Mouse (Mus musculus) lung, adult 2 months (tissue): ENCODE measurements at regions not wholly inside any gene's neighbourhood (a gene's known extent, or its start where the extent isn't known, plus 50 kb on each side); places are given as distances from the start of the nearest gene placed in this dataset.

Experiments used
- DNase-seq: peaks from one replicate; pipeline ENCODE4 v3.0.0; 2022
- H3K4me1 ChIP-seq: fragments of 200-500 bp; 2 replicates; pipeline ENCODE4 v1.6.1; 2011; ENCODE audit warnings: low read length; ENCODE audit not compliant: control insufficient read depth, insufficient read depth
- H3K4me3 ChIP-seq: fragments of 200-500 bp; replicated peaks from 2 replicates; pipeline ENCODE3; 2011; ENCODE audit warnings: low read depth, mild to moderate bottlenecking, control low read depth, low read length; ENCODE audit errors: extremely low read depth
- CTCF ChIP-seq: fragments of 200-500 bp; IDR thresholded peaks from 2 replicates; pipeline ENCODE4 v1.5.1; 2011; ENCODE audit warnings: mild to moderate bottlenecking, low read length, control low read depth; ENCODE audit not compliant: insufficient read depth
- POLR2A ChIP-seq: fragments of 200-500 bp; IDR thresholded peaks from 2 replicates; pipeline ENCODE4 v1.6.1; 2011; ENCODE audit warnings: low read depth, mild to moderate bottlenecking, control low read depth, low read length, borderline replicate concordance; ENCODE audit errors: extremely low read depth
- WGBS: fragments of 180-500 bp; shearing (Covaris S2); methylation state at CpG from one replicate; pipeline ENCODE4 v1.1.7; 2018; 5-methylcytosine and 5-hydroxymethylcytosine counted together

DNA sequence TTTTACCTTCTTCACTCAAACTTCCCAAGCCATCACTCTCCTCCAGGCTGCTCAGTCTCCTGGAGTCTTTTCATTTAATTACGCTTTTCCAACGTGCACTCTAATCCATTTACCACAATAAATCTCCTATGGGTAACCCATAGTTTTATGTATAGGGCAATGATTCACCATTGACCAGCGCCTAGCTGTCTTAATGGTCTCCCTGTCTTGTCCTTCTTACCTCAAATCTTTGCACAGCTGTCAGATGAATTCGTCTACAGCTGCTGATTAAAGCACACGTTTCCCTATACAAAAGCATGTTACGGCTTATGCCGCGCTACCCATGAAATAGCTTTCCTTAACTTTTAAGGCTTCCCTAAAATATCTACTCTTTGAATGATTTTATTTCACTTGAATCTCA lies 239.5 kb upstream of the Usp25 start:
- no peak for DNase-seq
- no peak overlapping the region for H3K4me3 ChIP-seq
- TF ChIP-seq CTCF (no peak), POLR2A (no peak)
- no peaks in the 10 kb centered on the region for H3K4me1 ChIP-seq
- WGBS: 86% methylated on average over 8 of the region's 8 CpGs

DNA sequence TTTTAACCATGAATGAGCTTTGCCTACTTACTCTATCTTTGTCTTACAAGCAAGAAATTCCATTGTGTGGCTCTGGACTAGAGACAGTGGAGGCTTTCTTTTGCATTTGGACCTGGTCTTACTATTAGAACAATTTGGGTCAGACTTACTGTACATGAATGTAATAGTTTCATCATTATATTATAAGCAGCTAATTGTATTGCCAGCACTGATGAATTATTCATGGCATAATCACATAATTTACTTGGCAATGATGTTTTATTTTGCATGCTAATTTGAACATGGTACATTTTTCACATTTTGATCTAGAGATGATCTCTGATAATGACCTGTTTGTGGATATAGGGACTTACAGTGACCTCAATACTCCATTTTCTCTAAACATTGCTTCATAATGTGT lies 240.0 kb upstream of the Usp25 start:
- TF ChIP-seq POLR2A (no peak), CTCF (no peak)
- Histone ChIP-seq H3K4me3 (no peak overlapping the region), H3K4me1 (no peaks in the 10 kb centered on the region)
- no peak for DNase-seq

DNA sequence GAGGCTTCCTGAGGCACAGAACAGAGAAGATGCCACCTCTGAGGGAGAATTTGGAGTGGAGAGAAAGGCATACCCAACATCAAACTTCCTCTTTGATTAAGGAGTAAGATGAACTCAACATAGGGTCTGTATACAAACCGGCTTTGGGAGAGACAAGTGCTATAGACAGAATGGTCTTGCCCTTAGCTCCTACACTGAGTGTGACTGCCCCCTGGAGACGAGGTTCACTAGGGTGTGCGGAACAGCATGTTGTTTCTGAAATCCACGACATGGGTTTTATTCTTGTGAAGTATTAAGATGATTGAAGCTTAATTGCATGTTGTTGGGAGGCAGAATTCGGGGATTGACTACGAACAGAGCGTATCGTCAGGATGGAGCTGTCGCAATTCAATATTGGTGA lies 244.9 kb upstream of the Usp25 start:
- no peak overlapping the region for H3K4me3 ChIP-seq
- peak; percentile 37 for DNase-seq
- no peaks in the 10 kb centered on the region; the same call in 1 of the 2 replicates for H3K4me1 ChIP-seq
- peak; percentile 78 for TF ChIP-seq CTCF
- TF ChIP-seq POLR2A: no peak
- 72% methylated on average over 9 of the region's 9 CpGs for WGBS

DNA sequence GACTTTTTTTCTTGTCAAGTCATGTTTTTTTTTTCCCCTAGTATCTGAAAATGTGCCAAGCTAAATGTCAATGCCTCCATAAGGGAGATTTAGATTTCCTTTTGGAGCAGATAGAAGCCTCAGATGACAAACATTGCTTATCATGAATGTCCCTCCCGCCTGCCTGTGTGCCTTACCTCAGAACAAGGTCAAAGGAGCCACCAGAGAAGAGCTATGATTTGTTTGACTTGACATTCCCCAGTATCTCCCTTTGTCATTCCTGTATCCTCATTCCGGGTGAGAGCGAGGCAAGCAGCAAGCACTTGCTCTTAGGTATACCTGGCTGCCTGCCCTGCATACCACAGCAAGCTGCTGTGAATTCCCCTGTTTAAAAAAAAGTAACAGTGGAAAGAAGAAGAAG lies 246.9 kb upstream of the Usp25 start:
- DNase-seq: no peak
- H3K4me3 ChIP-seq: no peak overlapping the region
- TF ChIP-seq POLR2A (no peak), CTCF (no peak)
- WGBS: 59% methylated on average over 3 of the region's 3 CpGs
- peaks cover 6% of the 10 kb centered on the region for H3K4me1 ChIP-seq

DNA sequence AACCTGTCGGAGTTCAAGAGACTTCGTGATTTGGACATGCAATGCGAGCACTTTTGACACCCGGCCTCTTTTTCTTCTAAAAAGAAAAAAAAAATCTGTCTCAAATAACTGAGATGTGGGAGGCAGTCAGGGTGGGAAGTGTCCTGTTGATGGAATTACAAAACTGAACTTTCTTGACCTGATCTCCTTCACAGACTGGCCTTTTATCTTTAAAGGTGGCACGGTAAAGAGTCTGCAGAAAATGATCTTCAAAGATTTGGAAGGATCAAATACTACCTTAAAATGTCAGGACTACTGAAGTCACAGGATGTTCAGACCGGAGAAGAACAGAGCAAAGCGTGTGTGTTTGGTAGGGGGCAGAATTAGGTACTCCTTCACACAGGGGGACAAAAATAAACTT lies 248.0 kb upstream of the Usp25 start:
- no peak for DNase-seq
- H3K4me3 ChIP-seq: no peak overlapping the region
- peaks cover 6% of the 10 kb centered on the region for H3K4me1 ChIP-seq
- 46% methylated on average over 7 of the region's 7 CpGs for WGBS
- TF ChIP-seq CTCF (no peak), POLR2A (no peak)

DNA sequence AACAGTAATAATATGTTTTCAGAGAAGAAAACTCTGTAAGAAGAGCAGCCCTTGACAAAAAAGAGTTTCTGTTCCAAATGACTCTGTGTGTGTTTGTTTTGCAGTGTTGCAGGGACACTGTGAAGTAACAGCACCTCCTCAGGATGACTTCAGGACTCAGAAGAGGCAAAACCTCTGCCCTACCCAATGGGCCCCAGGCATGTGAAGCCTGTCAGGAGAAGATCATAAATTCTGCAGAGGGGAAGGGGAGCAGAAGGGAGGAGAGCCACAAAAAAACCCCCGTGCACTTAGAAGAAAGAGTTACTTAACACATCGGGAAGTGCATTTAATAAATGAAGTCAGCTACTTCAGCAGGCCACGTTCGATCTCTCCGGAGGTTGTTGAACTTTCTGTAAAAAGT lies 248.5 kb upstream of the Usp25 start:
- no peak overlapping the region for H3K4me3 ChIP-seq
- WGBS: 45% methylated on average over 5 of the region's 5 CpGs
- no peak for DNase-seq
- peaks cover 6% of the 10 kb centered on the region for H3K4me1 ChIP-seq
- TF ChIP-seq POLR2A: no peak
- TF ChIP-seq CTCF: no peak

DNA sequence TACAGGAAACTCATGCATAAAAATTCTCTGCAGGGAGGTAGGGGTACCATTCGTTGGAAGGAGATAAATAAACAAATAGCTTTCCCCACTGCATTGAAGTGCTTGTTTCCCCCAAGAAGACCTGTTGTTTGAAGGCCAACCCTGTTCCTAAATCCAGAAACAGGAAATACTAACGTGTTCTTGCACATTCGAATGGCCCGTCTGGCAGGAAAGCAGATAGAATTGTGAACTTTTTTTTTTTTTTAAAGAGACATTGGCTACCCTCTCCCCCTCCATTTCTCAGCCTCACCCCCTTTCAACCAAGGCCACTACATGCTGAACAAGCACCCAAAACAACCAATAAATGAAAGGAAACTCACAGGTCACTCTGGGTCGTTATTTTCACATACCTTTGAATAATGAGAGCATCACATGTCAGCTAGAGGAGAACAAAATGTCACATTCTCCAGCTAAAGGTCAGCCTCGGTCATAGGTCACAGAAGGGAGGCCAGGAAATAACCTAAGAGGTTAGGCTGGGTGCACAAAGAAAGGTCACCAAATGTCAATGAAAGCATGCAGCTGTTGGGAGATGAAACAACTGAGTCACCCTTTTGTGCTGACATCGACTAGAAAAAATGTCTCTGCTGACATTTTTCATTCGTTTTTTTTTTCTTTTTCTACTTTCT lies 250.8 kb upstream of the Usp25 start:
- no peak for DNase-seq
- WGBS: 18% methylated on average over 8 of the region's 8 CpGs
- Histone ChIP-seq H3K4me1 (peaks cover 6% of the 10 kb centered on the region), H3K4me3 (no peak overlapping the region)
- no peak for TF ChIP-seq POLR2A
- TF ChIP-seq CTCF: no peak

DNA sequence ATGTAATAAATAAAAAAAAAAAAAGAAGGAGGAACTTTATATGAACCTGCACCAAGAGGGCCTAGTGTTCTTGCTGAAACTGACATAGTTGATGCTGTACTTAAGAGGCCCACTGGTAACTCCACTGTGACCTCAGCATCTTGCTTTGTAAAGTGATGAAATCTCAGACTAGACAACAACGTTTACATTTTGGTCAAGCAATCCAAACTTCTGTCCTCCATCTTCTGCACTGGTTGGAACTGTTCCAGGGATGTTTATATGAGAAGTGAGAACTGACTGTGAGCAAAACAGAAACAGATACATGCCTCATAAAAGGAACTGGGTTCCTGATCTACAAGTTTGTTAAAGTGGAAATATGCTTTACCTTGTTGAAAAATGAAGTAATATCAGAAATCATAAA lies 251.7 kb upstream of the Usp25 start:
- no peak for DNase-seq
- TF ChIP-seq POLR2A: no peak
- TF ChIP-seq CTCF: no peak
- Histone ChIP-seq H3K4me1 (peaks cover 6% of the 10 kb centered on the region), H3K4me3 (no peak overlapping the region)
- 24% methylated on average over 1 of the region's 1 CpGs for WGBS

DNA sequence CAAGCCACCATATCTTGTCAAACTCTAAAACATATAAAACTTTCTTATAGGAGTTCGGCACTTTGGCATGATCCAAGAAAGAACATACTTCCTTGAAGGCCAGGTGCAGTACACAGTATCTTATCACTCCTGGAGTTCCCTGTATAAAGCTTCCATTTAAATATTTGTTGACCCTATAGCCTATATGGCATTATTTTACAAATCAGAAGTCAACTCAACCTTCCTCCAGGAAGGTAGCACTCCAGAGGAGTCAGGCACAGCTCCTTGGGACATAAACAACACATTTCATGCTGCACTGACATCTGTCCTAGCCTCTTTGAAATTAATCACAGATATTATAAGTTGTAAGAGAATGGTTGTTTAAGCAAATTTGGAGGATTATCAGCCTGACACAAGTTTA lies 252.5 kb upstream of the Usp25 start:
- Histone ChIP-seq H3K4me3 (no peak overlapping the region), H3K4me1 (peaks cover 6% of the 10 kb centered on the region)
- 90% methylated on average over 1 of the region's 1 CpGs for WGBS
- DNase-seq: no peak
- TF ChIP-seq CTCF (no peak), POLR2A (no peak)

DNA sequence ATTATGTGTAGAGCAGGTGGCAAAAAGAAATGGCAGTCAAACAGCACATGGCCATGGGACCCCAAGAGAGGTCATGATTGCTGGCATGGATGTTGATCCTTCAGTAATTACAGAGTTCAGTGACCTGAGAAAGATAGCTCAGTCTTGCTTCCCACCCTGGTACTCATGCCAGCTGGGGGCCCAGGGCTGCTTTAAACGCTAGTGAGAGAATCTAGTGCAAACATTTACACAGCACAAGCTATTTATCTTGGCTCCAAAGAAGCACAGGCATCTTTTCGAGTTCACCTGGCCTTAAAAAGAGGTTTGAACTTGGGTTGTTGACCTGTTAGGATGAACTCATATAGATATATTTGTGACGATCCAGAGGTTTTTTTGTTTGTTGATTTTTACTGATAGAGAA lies 258.6 kb upstream of the Usp25 start:
- Histone ChIP-seq H3K4me1 (no peaks in the 10 kb centered on the region), H3K4me3 (no peak overlapping the region)
- DNase-seq: no peak
- TF ChIP-seq POLR2A (no peak), CTCF (no peak)
- 30% methylated on average over 3 of the region's 3 CpGs for WGBS
